Mouse (Mus musculus) limb, embryonic 13.5 days (tissue): ENCODE results near the gene Plce1. TPM values are rescaled to one million over a fixed set of nuclear protein-coding genes. Genes with fewer than 3 reads are reported as not detected.

Source experiments
- ATAC-seq: fragments of 200-750 bp; cut with Nextera tagmentation; 2 replicates; pipeline ENCODE4 v1.8.0; 2017; ENCODE audit warnings: low read depth, moderate number of reproducible peaks, moderate TSS enrichment; ENCODE audit not compliant: low FRiP score
- H3K27ac ChIP-seq: fragments of 300-500 bp; sonication (generic); 2 replicates; pipeline ENCODE4 v1.5.1; 2015; ENCODE audit warnings: inconsistent platforms, mild to moderate bottlenecking, moderate library complexity
- H3K27me3 ChIP-seq: fragments of 300-500 bp; sonication (generic); 2 replicates; pipeline ENCODE4 v1.6.1; 2015; ENCODE audit warnings: mild to moderate bottlenecking, inconsistent platforms
- H3K36me3 ChIP-seq: fragments of 300-500 bp; sonication (generic); 2 replicates; pipeline ENCODE4 v1.6.1; 2015; ENCODE audit warnings: inconsistent platforms, mild to moderate bottlenecking, moderate library complexity
- H3K4me1 ChIP-seq: fragments of 300-500 bp; sonication (generic); 2 replicates; pipeline ENCODE4 v1.6.1; 2015; ENCODE audit warnings: inconsistent platforms
- H3K4me2 ChIP-seq: fragments of 300-500 bp; sonication (generic); replicated peaks from 2 replicates; pipeline ENCODE4 v1.6.1; 2015; ENCODE audit warnings: inconsistent platforms, mild to moderate bottlenecking, moderate library complexity
- H3K4me3 ChIP-seq: fragments of 300-500 bp; sonication (generic); 2 replicates; pipeline ENCODE4 v1.5.1; 2015; ENCODE audit warnings: moderate library complexity, mild to moderate bottlenecking, inconsistent platforms
- H3K9ac ChIP-seq: fragments of 300-500 bp; sonication (generic); 2 replicates; pipeline ENCODE4 v1.6.1; 2015; ENCODE audit warnings: mild to moderate bottlenecking, inconsistent platforms
- H3K9me3 ChIP-seq: fragments of 300-500 bp; sonication (generic); 2 replicates; pipeline ENCODE4 v1.6.1; 2016; ENCODE audit warnings: inconsistent platforms
- WGBS: fragments of 180-500 bp; shearing (Covaris S2); methylation state at CpG from one replicate; pipeline ENCODE4 v1.1.7; 2015; 5-methylcytosine and 5-hydroxymethylcytosine counted together
- polyA plus RNA-seq: library from polyadenylated mRNA; unstranded; fragments of >200 nt; fragmentation: Nextera tagmentation; extraction: Ambion mirVana; gene quantifications from 2 replicates; pipeline ENCODE4 v1.2.1, GENCODE M21; 2015

Plce1 gene
- polyA plus RNA-seq, 1 experiment from 2014 or later = 10.1 TPM

DNA sequence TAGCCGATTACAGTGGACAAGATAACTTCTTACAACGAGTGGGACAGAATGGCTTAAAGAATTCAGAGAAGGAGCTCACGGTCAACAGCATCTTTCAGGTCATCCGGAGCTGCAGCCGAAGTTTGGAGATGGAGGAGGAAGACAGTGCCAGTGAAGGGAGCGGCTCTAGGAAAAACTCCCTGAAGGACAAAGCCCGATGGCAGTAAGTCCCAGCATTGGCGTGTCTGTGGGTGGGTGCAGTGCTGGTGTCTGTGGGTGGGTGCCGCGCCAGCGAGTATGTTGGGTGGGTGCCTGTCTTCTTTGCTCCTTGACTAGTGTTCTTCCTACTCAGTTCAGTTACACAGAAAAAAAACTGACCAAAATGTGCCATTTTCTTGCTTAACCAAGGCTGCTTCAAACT, 224.3 kb downstream of the Plce1 start:
- no peak for ATAC-seq
- Histone ChIP-seq H3K27ac (no peak overlapping the region), H3K36me3 (no peaks in the 10 kb centered on the region), H3K9me3 (no peaks in the 10 kb centered on the region), H3K4me2 (no peak overlapping the region), H3K4me1 (0 out of 2 replicates have a peak, but pooled peaks cover 3% of the 10 kb centered on the region), H3K9ac (no peak overlapping the region), H3K27me3 (no peaks in the 10 kb centered on the region), H3K4me3 (no peak overlapping the region)
- 89% methylated on average over 11 of the region's 11 CpGs for WGBS

DNA sequence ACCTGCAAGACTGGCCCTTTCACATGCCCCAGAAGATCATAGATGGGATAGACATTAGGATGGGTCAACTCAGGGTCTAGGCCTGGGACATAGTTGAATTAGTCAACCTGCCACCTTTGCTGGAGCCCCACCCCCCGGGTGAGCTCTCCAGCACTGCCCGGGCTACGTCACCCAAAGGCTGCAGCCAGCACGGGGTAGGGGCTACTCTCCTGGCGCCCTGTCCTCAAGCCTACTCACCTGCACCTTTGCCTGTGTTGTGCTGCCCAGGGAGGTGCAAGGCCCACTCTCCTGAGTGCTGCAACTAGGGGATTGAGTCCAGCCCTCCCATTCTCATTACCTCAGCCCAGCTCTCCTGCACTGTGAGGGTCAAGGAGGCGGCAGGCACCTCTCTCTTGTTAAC, 225.5 kb downstream of the Plce1 start:
- no peak overlapping the region for H3K4me3 ChIP-seq
- H3K36me3 ChIP-seq = no peaks in the 10 kb centered on the region
- no peaks in the 10 kb centered on the region for H3K27me3 ChIP-seq
- no peak for ATAC-seq
- H3K9ac ChIP-seq = no peak overlapping the region
- 0 out of 2 replicates have a peak, but pooled peaks cover 3% of the 10 kb centered on the region for H3K4me1 ChIP-seq
- H3K27ac ChIP-seq = no peak overlapping the region
- 84% methylated on average over 6 of the region's 6 CpGs for WGBS
- no peak overlapping the region for H3K4me2 ChIP-seq
- H3K9me3 ChIP-seq = no peaks in the 10 kb centered on the region

DNA sequence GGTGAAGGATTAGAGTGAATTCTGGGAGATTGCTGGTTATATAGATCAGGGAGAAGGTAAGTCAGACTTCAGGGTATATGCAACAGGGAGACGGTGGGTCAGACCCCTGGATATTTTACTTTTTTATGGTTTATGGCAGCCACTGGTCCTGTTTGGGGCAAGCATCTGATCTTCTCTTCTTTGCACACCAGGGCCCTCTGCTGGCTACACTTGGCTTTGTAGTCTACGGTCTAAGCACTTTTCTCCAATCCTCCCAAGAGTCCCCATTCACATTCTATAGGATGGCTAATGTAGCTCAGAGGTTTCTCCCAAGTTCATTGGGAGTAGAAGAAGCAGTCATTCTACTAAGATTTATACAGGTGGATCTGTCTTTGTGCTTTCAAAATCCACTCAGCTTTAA, 228.5 kb downstream of the Plce1 start:
- Histone ChIP-seq H3K9ac (no peak overlapping the region), H3K36me3 (no peaks in the 10 kb centered on the region), H3K27ac (no peak overlapping the region), H3K4me2 (no peak overlapping the region), H3K4me1 (0 out of 2 replicates have a peak, but pooled peaks cover 2% of the 10 kb centered on the region), H3K9me3 (no peaks in the 10 kb centered on the region), H3K27me3 (no peaks in the 10 kb centered on the region), H3K4me3 (no peak overlapping the region)
- 66% methylated on average over 2 of the region's 2 CpGs for WGBS
- ATAC-seq = no peak

DNA sequence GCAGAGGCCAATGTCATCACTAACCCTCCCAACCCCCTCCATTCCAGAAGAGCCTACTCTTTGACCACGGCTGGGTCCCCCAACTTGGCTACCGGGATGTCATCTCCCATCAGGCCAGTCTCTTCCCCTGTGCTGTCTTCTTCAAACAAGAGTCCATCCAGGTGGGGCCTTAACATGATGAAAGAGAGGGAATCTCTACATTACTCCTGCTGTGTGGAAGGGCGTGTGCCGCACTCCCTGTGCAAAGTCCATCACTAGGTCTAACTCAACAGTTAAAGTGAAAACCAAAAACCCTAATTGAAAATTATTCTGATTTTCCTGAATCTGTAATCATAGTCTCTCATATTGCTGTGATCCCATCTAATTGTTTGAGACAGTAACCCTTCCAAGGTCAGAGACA, 240.9 kb downstream of the Plce1 start:
- Histone ChIP-seq H3K9me3 (no peaks in the 10 kb centered on the region), H3K27ac (no peak overlapping the region), H3K36me3 (peaks cover 42% of the 10 kb centered on the region), H3K4me3 (no peak overlapping the region), H3K9ac (no peak overlapping the region), H3K4me2 (no peak overlapping the region), H3K4me1 (peaks cover 8% of the 10 kb centered on the region), H3K27me3 (no peaks in the 10 kb centered on the region)
- no peak for ATAC-seq
- 97% methylated on average over 4 of the region's 4 CpGs for WGBS

DNA sequence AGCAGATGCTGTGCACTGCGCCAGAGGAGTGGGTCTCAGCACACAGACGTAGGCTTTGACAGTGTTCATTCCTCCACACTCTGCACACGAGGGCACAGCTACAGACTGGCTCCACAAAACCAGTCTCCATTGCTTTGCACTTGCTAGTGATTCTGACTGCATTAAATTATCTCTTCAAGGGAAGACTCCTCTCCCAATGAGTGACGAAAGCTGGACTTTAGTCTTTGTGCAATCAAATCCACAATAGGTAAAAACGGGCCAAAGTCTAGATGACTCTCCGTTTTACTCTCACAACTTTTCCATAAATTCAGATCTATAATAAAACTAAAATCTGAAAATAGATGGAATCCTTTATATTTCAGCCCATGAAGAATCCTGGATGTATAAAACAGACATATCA, 242.1 kb downstream of the Plce1 start:
- Histone ChIP-seq H3K9me3 (no peaks in the 10 kb centered on the region), H3K36me3 (peaks cover 40% of the 10 kb centered on the region), H3K27ac (no peak overlapping the region), H3K4me1 (peaks cover 8% of the 10 kb centered on the region), H3K4me3 (no peak overlapping the region), H3K9ac (no peak overlapping the region), H3K4me2 (no peak overlapping the region), H3K27me3 (no peaks in the 10 kb centered on the region)
- WGBS = 83% methylated on average over 6 of the region's 6 CpGs
- ATAC-seq = no peak

DNA sequence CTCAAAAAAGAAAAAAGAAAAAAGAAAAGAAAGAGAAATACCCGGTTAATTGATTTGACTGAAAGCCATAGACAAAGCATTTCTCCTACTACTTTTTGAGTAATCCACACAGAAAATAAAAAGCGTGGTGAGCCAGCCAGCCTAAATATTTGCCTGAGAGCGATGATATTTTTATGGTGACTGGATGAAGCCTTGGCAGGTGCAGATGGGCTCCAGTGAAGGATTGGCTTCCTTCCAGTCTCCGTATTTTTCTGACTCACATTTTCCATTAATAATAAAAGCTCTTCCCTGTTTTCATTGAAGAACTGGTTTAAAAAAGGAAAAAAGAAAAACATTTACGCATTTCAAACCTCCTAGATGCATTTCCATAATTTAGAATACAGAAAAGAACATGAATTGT, 243.1 kb downstream of the Plce1 start:
- H3K36me3 ChIP-seq = peaks cover 36% of the 10 kb centered on the region
- 51% methylated on average over 5 of the region's 5 CpGs for WGBS
- no peak overlapping the region for H3K9ac ChIP-seq
- H3K27ac ChIP-seq = no peak overlapping the region
- ATAC-seq = no peak
- H3K4me3 ChIP-seq = no peak overlapping the region
- H3K9me3 ChIP-seq = no peaks in the 10 kb centered on the region
- no peaks in the 10 kb centered on the region for H3K27me3 ChIP-seq
- peaks cover 8% of the 10 kb centered on the region for H3K4me1 ChIP-seq
- H3K4me2 ChIP-seq = no peak overlapping the region

DNA sequence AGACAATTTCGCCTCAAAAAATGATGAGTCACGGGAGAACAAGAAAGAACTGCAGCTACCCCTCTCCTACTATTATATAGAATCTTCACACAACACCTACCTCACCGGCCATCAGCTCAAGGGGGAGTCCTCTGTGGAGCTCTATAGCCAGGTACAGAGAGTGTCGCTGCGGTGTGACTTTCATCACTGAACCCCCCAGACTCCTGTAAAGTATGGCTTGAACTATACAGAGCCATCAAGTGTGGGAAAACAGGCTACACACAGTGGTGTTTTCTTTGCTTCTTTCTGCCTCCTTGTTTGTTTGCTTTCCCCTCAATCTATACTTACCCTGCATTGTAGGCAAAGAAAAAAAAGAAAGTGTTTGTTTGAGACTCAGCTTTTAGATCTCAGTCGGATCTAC, 247.9 kb downstream of the Plce1 start:
- peaks cover 2% of the 10 kb centered on the region; the same call in 1 of the 2 replicates for H3K4me1 ChIP-seq
- no peak overlapping the region for H3K4me3 ChIP-seq
- H3K4me2 ChIP-seq = no peak overlapping the region
- H3K9me3 ChIP-seq = no peaks in the 10 kb centered on the region
- H3K9ac ChIP-seq = no peak overlapping the region
- H3K27ac ChIP-seq = no peak overlapping the region
- ATAC-seq = no peak
- H3K27me3 ChIP-seq = no peaks in the 10 kb centered on the region
- H3K36me3 ChIP-seq = peaks cover 37% of the 10 kb centered on the region
- 67% methylated on average over 6 of the region's 6 CpGs for WGBS

DNA sequence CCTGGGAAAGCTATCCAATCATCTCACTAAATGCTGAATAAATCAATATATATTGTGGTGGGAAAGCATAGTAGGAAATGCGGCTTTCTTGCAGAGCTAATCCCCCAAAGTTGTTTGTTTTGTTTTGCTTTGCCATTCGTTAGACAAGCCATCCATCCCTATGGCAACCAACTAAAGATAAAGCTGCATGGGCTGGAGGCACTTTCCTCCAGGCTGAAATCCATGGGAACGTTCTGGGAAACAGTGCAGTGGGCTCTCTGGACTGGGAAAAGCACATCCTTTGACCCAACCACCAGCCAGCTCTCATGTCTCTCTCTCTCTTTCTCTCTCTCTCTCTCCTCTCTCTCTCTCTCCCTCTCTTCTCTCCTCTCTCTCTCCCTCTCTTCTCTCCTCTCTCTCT, 248.4 kb downstream of the Plce1 start:
- no peak overlapping the region for H3K4me3 ChIP-seq
- WGBS = 29% methylated on average over 3 of the region's 3 CpGs
- no peaks in the 10 kb centered on the region for H3K27me3 ChIP-seq
- no peak overlapping the region for H3K4me2 ChIP-seq
- no peak for ATAC-seq
- no peak overlapping the region for H3K27ac ChIP-seq
- no peaks in the 10 kb centered on the region for H3K9me3 ChIP-seq
- H3K4me1 ChIP-seq = no peaks in the 10 kb centered on the region
- no peak overlapping the region for H3K9ac ChIP-seq
- H3K36me3 ChIP-seq = peaks cover 39% of the 10 kb centered on the region

DNA sequence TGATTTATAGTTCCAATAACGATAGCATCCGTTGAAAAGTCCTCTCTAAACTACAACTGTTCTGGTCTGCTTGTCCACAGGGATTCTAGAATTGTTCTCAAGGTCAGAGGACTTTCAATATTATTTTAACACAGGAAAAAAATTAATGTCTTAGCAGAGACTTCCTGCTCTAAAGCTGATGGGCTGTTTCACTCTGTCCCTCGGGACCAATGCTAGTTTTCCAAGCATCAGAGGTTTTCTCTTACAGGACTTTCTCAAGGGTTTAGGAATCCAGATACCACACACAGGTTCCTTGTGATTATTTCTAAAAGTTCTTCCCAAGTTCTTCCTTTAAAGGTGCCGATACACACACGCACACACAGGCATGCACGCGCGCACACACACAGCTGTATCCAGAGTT, 263.6 kb downstream of the Plce1 start:
- H3K4me1 ChIP-seq = peaks cover 29% of the 10 kb centered on the region
- H3K4me3 ChIP-seq = no peak overlapping the region
- H3K9ac ChIP-seq = no peak overlapping the region
- WGBS = 39% methylated on average over 8 of the region's 8 CpGs
- H3K27ac ChIP-seq = peak overlapping the region; percentile 22; the same call in 1 of the 2 replicates
- no peaks in the 10 kb centered on the region for H3K9me3 ChIP-seq
- peaks cover 9% of the 10 kb centered on the region for H3K36me3 ChIP-seq
- no peak overlapping the region for H3K4me2 ChIP-seq
- no peaks in the 10 kb centered on the region for H3K27me3 ChIP-seq
- ATAC-seq = peak; percentile 55; the same call in 1 of the 2 replicates

DNA sequence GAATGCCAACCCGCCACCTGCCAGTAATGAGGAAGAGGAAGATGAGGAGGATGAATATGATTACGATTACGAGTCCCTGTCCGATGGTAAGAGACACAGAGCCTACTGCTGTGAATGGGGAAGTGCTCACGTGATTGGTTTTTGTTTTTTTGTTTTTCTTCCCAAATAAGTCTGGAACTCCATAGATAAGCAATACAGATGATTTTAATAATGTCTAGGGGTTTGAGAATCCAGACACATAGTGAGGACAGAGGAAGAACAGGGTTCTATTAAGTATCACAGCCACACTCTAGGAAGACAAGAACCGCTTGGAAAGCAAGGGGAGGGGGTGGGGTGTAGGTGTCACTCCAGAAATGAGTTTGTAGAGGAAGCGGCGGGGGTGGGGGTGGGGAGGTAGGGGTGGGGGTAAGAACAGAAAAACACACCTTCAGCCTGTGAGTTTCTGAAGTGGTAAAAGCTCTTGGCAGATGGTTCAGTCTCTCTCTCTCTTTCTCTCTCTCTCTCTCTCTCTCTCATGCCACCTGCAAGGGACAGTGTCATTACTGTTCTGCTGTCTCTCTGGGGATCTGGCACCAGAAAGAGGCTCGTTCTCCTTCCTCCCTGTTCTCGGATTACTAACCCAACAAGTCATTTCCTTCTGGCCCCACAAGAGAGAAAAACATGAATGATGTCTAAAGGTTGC, 265.0 kb downstream of the Plce1 start:
- Histone ChIP-seq H3K4me2 (0 out of 2 replicates have a peak overlapping the region, but pooled peaks have one; percentile 4), H3K9me3 (no peaks in the 10 kb centered on the region), H3K4me3 (no peak overlapping the region), H3K27me3 (no peaks in the 10 kb centered on the region), H3K36me3 (peaks cover 11% of the 10 kb centered on the region; the same call in 1 of the 2 replicates), H3K27ac (peak overlapping the region; percentile 55; the same call in 1 of the 2 replicates), H3K9ac (no peak overlapping the region), H3K4me1 (peaks cover 29% of the 10 kb centered on the region)
- 58% methylated on average over 10 of the region's 10 CpGs for WGBS
- no peak for ATAC-seq

DNA sequence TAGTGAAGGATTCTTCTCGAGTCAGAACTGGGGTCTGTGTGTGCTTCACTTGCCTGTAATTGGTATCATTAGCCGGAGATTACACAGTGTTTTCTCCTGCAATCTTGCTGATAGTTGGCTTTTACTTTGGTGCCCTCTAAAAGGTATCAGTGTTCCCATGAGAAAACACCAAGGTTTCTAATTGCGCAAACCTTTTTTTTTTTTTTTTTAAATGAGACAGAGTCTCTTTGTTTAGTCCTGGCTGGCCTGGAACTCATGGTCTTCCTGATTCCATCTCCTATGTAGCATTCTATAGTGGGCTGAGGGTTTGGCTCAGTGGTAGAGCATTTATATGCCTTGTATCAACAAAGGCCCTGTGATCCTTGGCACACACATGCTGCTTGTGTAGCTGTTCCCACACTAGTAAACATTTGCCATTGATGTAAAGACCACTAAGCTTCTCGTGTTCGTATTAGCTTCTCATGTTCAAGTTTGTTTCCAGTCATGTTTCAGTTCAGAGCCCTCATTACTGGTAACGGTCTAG, 265.6 kb downstream of the Plce1 start:
- Histone ChIP-seq H3K4me2 (0 out of 2 replicates have a peak overlapping the region, but pooled peaks have one; percentile 4), H3K36me3 (peaks cover 14% of the 10 kb centered on the region), H3K27ac (peak overlapping the region; percentile 55; the same call in 1 of the 2 replicates), H3K4me1 (peaks cover 29% of the 10 kb centered on the region), H3K9ac (no peak overlapping the region), H3K4me3 (no peak overlapping the region), H3K27me3 (no peaks in the 10 kb centered on the region), H3K9me3 (no peaks in the 10 kb centered on the region)
- peak; percentile 68; the same call in 1 of the 2 replicates for ATAC-seq
- 40% methylated on average over 6 of the region's 6 CpGs for WGBS

DNA sequence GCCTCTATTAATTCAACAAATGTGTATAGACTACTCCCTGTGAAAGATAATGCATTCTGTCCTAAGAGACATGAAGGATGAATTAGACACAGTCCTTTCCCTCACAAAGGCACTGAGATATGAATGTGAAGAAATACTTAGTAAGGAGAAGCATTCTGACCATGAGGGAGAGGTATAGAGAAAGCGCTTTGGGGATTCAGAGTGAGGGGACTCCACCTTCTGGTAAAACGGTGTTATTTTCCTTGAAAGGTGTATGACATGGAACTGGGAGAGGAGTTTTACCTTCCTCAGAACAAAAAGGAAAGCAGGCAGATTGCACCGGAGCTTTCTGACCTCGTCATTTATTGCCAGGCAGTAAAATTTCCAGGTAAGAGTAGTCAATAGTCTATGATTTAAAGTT, 269.3 kb downstream of the Plce1 start:
- Histone ChIP-seq H3K9me3 (no peaks in the 10 kb centered on the region), H3K4me2 (no peak overlapping the region), H3K4me3 (no peak overlapping the region), H3K4me1 (peaks cover 19% of the 10 kb centered on the region), H3K36me3 (peaks cover 14% of the 10 kb centered on the region), H3K27me3 (no peaks in the 10 kb centered on the region), H3K27ac (no peak overlapping the region), H3K9ac (no peak overlapping the region)
- no peak for ATAC-seq
- 48% methylated on average over 4 of the region's 4 CpGs for WGBS
